Mouse (Mus musculus) subcutaneous adipose tissue, adult 2 months (tissue): ENCODE measurements around the gene 1700013F07Rik. TPM values are rescaled to one million over a fixed set of nuclear protein-coding genes. Genes with fewer than 3 reads are reported as not detected.

ENCODE experiments used
- polyA plus RNA-seq: library from polyadenylated mRNA; depleted of rRNA; stranded (reverse); fragments of >200 nt; gene quantifications from 2 replicates; pipeline ENCODE4 v1.2.3, GENCODE M21; 2012; ENCODE audit warnings: low replicate concordance; rRNA removed

The 1700013F07Rik gene
- 0.29 and 0.37 TPM in 2 replicates for polyA plus RNA-seq

GRCm38 (mm10) chr3:108533951-108534350, at the start of gene 1700013F07Rik:
Gene 1700013F07Rik (plus strand): TSS chr3:108534150.

GRCm38 (mm10) chr3:108536517-108537260, 2.7 kb downstream of the 1700013F07Rik start, which contains the start of gene 5330417C22Rik:
Gene 5330417C22Rik (minus strand): TSS chr3:108536536.

GRCm38 (mm10) chr3:108562133-108562730, 28.3 kb downstream of the 1700013F07Rik start, which contains the start of gene Tmem167b:
Gene Tmem167b (minus strand): TSS chr3:108562466.

GRCm38 (mm10) chr3:108571443-108572294, 37.7 kb downstream of the 1700013F07Rik start, which contains the start of gene Taf13:
Gene Taf13 (plus strand): TSS chr3:108571698.

GRCm38 (mm10) chr3:108590786-108591529, 57.0 kb downstream of the 1700013F07Rik start, which contains the start of gene Wdr47:
Gene Wdr47 (plus strand): TSS chr3:108591279.

Other genes starting within 250 kb of the 1700013F07Rik start
- gene Mybphl, start 169.2 kb upstream of the 1700013F07Rik start, polyA plus RNA-seq: not detected in 2 replicates
- 1.1 and 5.4 TPM in 2 replicates for gene Psrc1, start 150.3 kb upstream of the 1700013F07Rik start, polyA plus RNA-seq
- gene Celsr2, start 118.6 kb upstream of the 1700013F07Rik start, polyA plus RNA-seq: 5.4 and 20.9 TPM in 2 replicates
- 41.3 and 52.4 TPM in 2 replicates for gene Sars, start 88.9 kb upstream of the 1700013F07Rik start, polyA plus RNA-seq
- gene 5330417C22Rik, start 2.4 kb downstream of the 1700013F07Rik start, polyA plus RNA-seq: 0.04 and 1.9 TPM in 2 replicates
- 6.8 and 10.8 TPM in 2 replicates for gene Tmem167b, start 28.3 kb downstream of the 1700013F07Rik start, polyA plus RNA-seq
- gene Taf13, start 37.5 kb downstream of the 1700013F07Rik start, polyA plus RNA-seq: 3.9 and 7.2 TPM in 2 replicates
- gene Wdr47, start 57.1 kb downstream of the 1700013F07Rik start, polyA plus RNA-seq: 7.1 and 8.7 TPM in 2 replicates
- 28.8 and 47.1 TPM in 2 replicates for gene Clcc1, start 119.8 kb downstream of the 1700013F07Rik start, polyA plus RNA-seq
- 1.9 and 18.5 TPM in 2 replicates for gene Gpsm2, start 188.2 kb downstream of the 1700013F07Rik start, polyA plus RNA-seq
- 0.09 and 0.42 TPM in 2 replicates for gene Aknad1, start 205.5 kb downstream of the 1700013F07Rik start, polyA plus RNA-seq